Mouse (Mus musculus) midbrain, embryonic 13.5 days (tissue): Measurements from ENCODE around the gene Nudt9. TPM values are rescaled to one million over a fixed set of nuclear protein-coding genes. Genes with fewer than 3 reads are reported as not detected.

ENCODE experiments used
- ATAC-seq: fragments of 200-750 bp; cut with Nextera tagmentation; 2 replicates; pipeline ENCODE4 v1.8.0; 2017; ENCODE audit warnings: mild to moderate bottlenecking, moderate TSS enrichment, moderate library complexity
- H3K27ac ChIP-seq: fragments of 300-500 bp; sonication (generic); 2 replicates; pipeline ENCODE4 v1.5.1; 2015; ENCODE audit warnings: inconsistent platforms, mild to moderate bottlenecking, moderate library complexity
- H3K27me3 ChIP-seq: fragments of 300-500 bp; sonication (generic); 2 replicates; pipeline ENCODE4 v1.6.1; 2015; ENCODE audit warnings: mild to moderate bottlenecking, inconsistent platforms
- H3K36me3 ChIP-seq: fragments of 300-500 bp; sonication (generic); 2 replicates; pipeline ENCODE4 v1.6.1; 2015; ENCODE audit warnings: mild to moderate bottlenecking, inconsistent platforms
- H3K4me1 ChIP-seq: fragments of 300-500 bp; sonication (generic); replicated peaks from 2 replicates; pipeline ENCODE4 v1.6.1; 2015; ENCODE audit warnings: inconsistent platforms
- H3K4me2 ChIP-seq: fragments of 300-500 bp; sonication (generic); replicated peaks from 2 replicates; pipeline ENCODE4 v1.6.1; 2015; ENCODE audit warnings: moderate library complexity, mild to moderate bottlenecking, inconsistent platforms
- H3K4me3 ChIP-seq: fragments of 300-500 bp; sonication (generic); replicated peaks from 2 replicates; pipeline ENCODE4 v1.5.1; 2015; ENCODE audit warnings: mild to moderate bottlenecking, inconsistent platforms
- H3K9ac ChIP-seq: fragments of 300-500 bp; sonication (generic); replicated peaks from 2 replicates; pipeline ENCODE4 v1.6.1; 2015; ENCODE audit warnings: mild to moderate bottlenecking, inconsistent platforms
- H3K9me3 ChIP-seq: fragments of 300-500 bp; sonication (generic); 2 replicates; pipeline ENCODE4 v1.6.1; 2016; ENCODE audit warnings: mild to moderate bottlenecking, inconsistent platforms
- WGBS: fragments of 180-500 bp; shearing (Covaris S2); methylation state at CpG from one replicate; pipeline ENCODE4 v1.1.7; 2015; 5-methylcytosine and 5-hydroxymethylcytosine counted together
- polyA plus RNA-seq: library from polyadenylated mRNA; unstranded; fragments of >200 nt; fragmentation: Nextera tagmentation; extraction: Ambion mirVana; gene quantifications from 2 replicates; pipeline ENCODE4 v1.2.1, GENCODE M21; 2015

Nudt9 gene
- polyA plus RNA-seq, 1 experiment from 2014 or later, result 58.2 TPM

GRCm38 (mm10) chr5:104042906-104043305, 3.2 kb upstream of the Nudt9 start:
- Histone ChIP-seq H3K9me3 (no peaks in the 10 kb centered on the region), H3K9ac (no peak overlapping the region)
- 96% methylated on average over 2 of the region's 2 CpGs for WGBS

GRCm38 (mm10) chr5:104043704-104044103, 2.4 kb upstream of the Nudt9 start:
- H3K27me3 ChIP-seq, result no peaks in the 10 kb centered on the region
- 52% methylated on average over 2 of the region's 2 CpGs for WGBS

More at GRCm38 (mm10) chr5:104042906-104043305, 3.2 kb upstream of the Nudt9 start:
- no peak overlapping the region for H3K4me2 ChIP-seq
- no peaks in the 10 kb centered on the region for H3K36me3 ChIP-seq
- peaks cover 11% of the 10 kb centered on the region for H3K4me1 ChIP-seq
- H3K27me3 ChIP-seq, result no peaks in the 10 kb centered on the region
- ATAC-seq, result no peak
- H3K27ac ChIP-seq, result no peak overlapping the region
- no peak overlapping the region for H3K4me3 ChIP-seq

GRCm38 (mm10) chr5:104047200-104048105, 1.3 kb downstream of the Nudt9 start:
- peak overlapping the region; percentile 78 for H3K4me3 ChIP-seq
- peak overlapping the region; percentile 87 for H3K9ac ChIP-seq
- H3K27me3 ChIP-seq, result no peaks in the 10 kb centered on the region
- peak overlapping the region; percentile 67 for H3K27ac ChIP-seq
- no peaks in the 10 kb centered on the region for H3K9me3 ChIP-seq
- 11% methylated on average over 19 of the region's 19 CpGs for WGBS
- peak overlapping the region; percentile 62 for H3K4me2 ChIP-seq
- peaks cover 15% of the 10 kb centered on the region for H3K4me1 ChIP-seq
- ATAC-seq, result peak; percentile 31
- H3K36me3 ChIP-seq, result peaks cover 20% of the 10 kb centered on the region

More at GRCm38 (mm10) chr5:104043704-104044103, 2.4 kb upstream of the Nudt9 start:
- Histone ChIP-seq H3K9me3 (no peaks in the 10 kb centered on the region), H3K9ac (no peak overlapping the region), H3K36me3 (no peaks in the 10 kb centered on the region), H3K4me3 (no peak overlapping the region), H3K4me2 (no peak overlapping the region), H3K4me1 (peaks cover 15% of the 10 kb centered on the region), H3K27ac (no peak overlapping the region)
- no peak for ATAC-seq

- Histone ChIP-seq H3K27me3 (no peaks in the 10 kb centered on the region), H3K36me3 (peaks cover 23% of the 10 kb centered on the region), H3K9me3 (no peaks in the 10 kb centered on the region), H3K4me2 (peak overlapping the region; percentile 62), H3K27ac (no peak overlapping the region), H3K4me1 (peaks cover 15% of the 10 kb centered on the region), H3K4me3 (peak overlapping the region; percentile 78; the same call in 1 of the 2 replicates), H3K9ac (no peak overlapping the region)
- WGBS, result 60% methylated on average over 4 of the region's 4 CpGs
- no peak for ATAC-seq
Measured at GRCm38 (mm10) chr5:104048139-104048538, 2.0 kb downstream of the Nudt9 start.

- no peak overlapping the region for H3K27ac ChIP-seq
Measured at GRCm38 (mm10) chr5:104052956-104053355, 6.8 kb downstream of the Nudt9 start.

GRCm38 (mm10) chr5:104054938-104055337, 8.8 kb downstream of the Nudt9 start:
- 95% methylated on average over 4 of the region's 4 CpGs for WGBS
- Histone ChIP-seq H3K9ac (no peak overlapping the region), H3K36me3 (peaks cover 36% of the 10 kb centered on the region), H3K4me3 (no peak overlapping the region), H3K27me3 (no peaks in the 10 kb centered on the region), H3K27ac (no peak overlapping the region), H3K9me3 (no peaks in the 10 kb centered on the region), H3K4me1 (no peaks in the 10 kb centered on the region), H3K4me2 (no peak overlapping the region)
- no peak for ATAC-seq

More at GRCm38 (mm10) chr5:104052956-104053355, 6.8 kb downstream of the Nudt9 start:
- WGBS, result 63% methylated on average over 8 of the region's 8 CpGs
- Histone ChIP-seq H3K4me3 (no peak overlapping the region), H3K36me3 (peaks cover 25% of the 10 kb centered on the region), H3K4me1 (peaks cover 3% of the 10 kb centered on the region), H3K9ac (no peak overlapping the region), H3K27me3 (no peaks in the 10 kb centered on the region), H3K9me3 (no peaks in the 10 kb centered on the region), H3K4me2 (no peak overlapping the region)
- no peak for ATAC-seq

GRCm38 (mm10) chr5:104055816-104056215, 9.7 kb downstream of the Nudt9 start:
- Histone ChIP-seq H3K36me3 (peaks cover 39% of the 10 kb centered on the region), H3K27ac (no peak overlapping the region), H3K4me3 (no peak overlapping the region), H3K4me2 (no peak overlapping the region), H3K27me3 (no peaks in the 10 kb centered on the region), H3K4me1 (no peaks in the 10 kb centered on the region), H3K9me3 (no peaks in the 10 kb centered on the region), H3K9ac (no peak overlapping the region)
- 96% methylated on average over 4 of the region's 4 CpGs for WGBS
- ATAC-seq, result no peak

GRCm38 (mm10) chr5:104056295-104056694, 10.2 kb downstream of the Nudt9 start:
- H3K27me3 ChIP-seq, result no peaks in the 10 kb centered on the region
- no peak overlapping the region for H3K4me3 ChIP-seq
- H3K36me3 ChIP-seq, result peaks cover 39% of the 10 kb centered on the region
- no peak overlapping the region for H3K4me2 ChIP-seq
- no peak overlapping the region for H3K9ac ChIP-seq
- no peaks in the 10 kb centered on the region for H3K9me3 ChIP-seq
- ATAC-seq, result no peak
- H3K4me1 ChIP-seq, result no peaks in the 10 kb centered on the region
- no peak overlapping the region for H3K27ac ChIP-seq
- WGBS, result 92% methylated on average over 7 of the region's 7 CpGs

GRCm38 (mm10) chr5:104058021-104058420, 11.9 kb downstream of the Nudt9 start:
- Histone ChIP-seq H3K9me3 (no peaks in the 10 kb centered on the region), H3K4me3 (no peak overlapping the region)

GRCm38 (mm10) chr5:104059628-104060027, 13.5 kb downstream of the Nudt9 start:
- no peaks in the 10 kb centered on the region for H3K27me3 ChIP-seq

More at GRCm38 (mm10) chr5:104058021-104058420, 11.9 kb downstream of the Nudt9 start:
- Histone ChIP-seq H3K36me3 (peaks cover 41% of the 10 kb centered on the region), H3K4me1 (no peaks in the 10 kb centered on the region), H3K27ac (no peak overlapping the region), H3K27me3 (no peaks in the 10 kb centered on the region), H3K4me2 (no peak overlapping the region), H3K9ac (no peak overlapping the region)
- no peak for ATAC-seq
- WGBS, result 62% methylated on average over 15 of the region's 15 CpGs

GRCm38 (mm10) chr5:104060429-104060828, 14.3 kb downstream of the Nudt9 start:
- Histone ChIP-seq H3K4me3 (no peak overlapping the region), H3K36me3 (peaks cover 53% of the 10 kb centered on the region), H3K4me1 (no peaks in the 10 kb centered on the region), H3K4me2 (no peak overlapping the region), H3K9ac (no peak overlapping the region), H3K9me3 (no peaks in the 10 kb centered on the region), H3K27ac (no peak overlapping the region), H3K27me3 (no peaks in the 10 kb centered on the region)
- no peak for ATAC-seq
- 96% methylated on average over 5 of the region's 5 CpGs for WGBS

More at GRCm38 (mm10) chr5:104059628-104060027, 13.5 kb downstream of the Nudt9 start:
- no peak overlapping the region for H3K4me3 ChIP-seq
- WGBS, result 80% methylated on average over 9 of the region's 9 CpGs
- no peaks in the 10 kb centered on the region for H3K9me3 ChIP-seq
- ATAC-seq, result no peak
- H3K4me1 ChIP-seq, result no peaks in the 10 kb centered on the region
- no peak overlapping the region for H3K9ac ChIP-seq
- no peak overlapping the region for H3K4me2 ChIP-seq
- no peak overlapping the region for H3K27ac ChIP-seq
- peaks cover 47% of the 10 kb centered on the region for H3K36me3 ChIP-seq

- no peaks in the 10 kb centered on the region for H3K9me3 ChIP-seq
- WGBS, result 75% methylated on average over 13 of the region's 13 CpGs
- H3K27me3 ChIP-seq, result no peaks in the 10 kb centered on the region
- H3K4me3 ChIP-seq, result no peak overlapping the region
- H3K27ac ChIP-seq, result no peak overlapping the region
- H3K4me2 ChIP-seq, result no peak overlapping the region
- H3K4me1 ChIP-seq, result no peaks in the 10 kb centered on the region
- H3K36me3 ChIP-seq, result peaks cover 53% of the 10 kb centered on the region
- ATAC-seq, result no peak
- H3K9ac ChIP-seq, result no peak overlapping the region
Measured at GRCm38 (mm10) chr5:104061936-104062772, 16.0 kb downstream of the Nudt9 start.
